Mouse (Mus musculus) hematopoietic stem cell, adult 5-6 weeks (primary cell): ENCODE measurements around the gene Tff3. TPM values are rescaled to one million over a fixed set of nuclear protein-coding genes. Genes with fewer than 3 reads are reported as not detected.

Experiments used
- ATAC-seq, 2 experiments: fragments of 125-278 bp in 1 of 2; replicated peaks in 1 of 2; 2 replicates each; pipeline ENCODE4 v1.8.0; 2016 to 2017; ENCODE audit warnings: inconsistent platforms in 2 of 2, mild to moderate bottlenecking in 2 of 2, moderate number of reproducible peaks in 2 of 2, low read depth in 1 of 2, moderate TSS enrichment in 1 of 2; ENCODE audit not compliant: low FRiP score in 2 of 2, poor library complexity in 2 of 2, severe bottlenecking in 2 of 2, insufficient read depth in 1 of 2, low TSS enrichment in 1 of 2
- total RNA-seq: library from RNA; stranded (forward); fragments of 172-1452, 232-1000 nt; gene quantifications from 2 replicates; pipeline ENCODE4 v1.2.3, GENCODE M21; 2017

The Tff3 gene
- total RNA-seq, 1 experiment from 2014 or later = not detected

GRCm38 (mm10) chr17:31089848-31090247 lies 39.6 kb downstream of the Tff3 start:
- ATAC-seq = no peak

GRCm38 (mm10) chr17:31088711-31089110 lies 40.7 kb downstream of the Tff3 start:
- ATAC-seq = no peak

- ATAC-seq = no peak
These were observed 43.2 kb downstream of the Tff3 start for GRCm38 (mm10) chr17:31086196-31086595.

- no peak for ATAC-seq
These were observed 43.9 kb downstream of the Tff3 start for GRCm38 (mm10) chr17:31085519-31085918.

GRCm38 (mm10) chr17:31082296-31083078 lies 47.0 kb downstream of the Tff3 start:
- no peak for ATAC-seq

- ATAC-seq = no peak
These were observed 50.2 kb downstream of the Tff3 start for GRCm38 (mm10) chr17:31079078-31079840.

- ATAC-seq = no peak
These were observed 50.9 kb downstream of the Tff3 start for GRCm38 (mm10) chr17:31078581-31078980.

DNA sequence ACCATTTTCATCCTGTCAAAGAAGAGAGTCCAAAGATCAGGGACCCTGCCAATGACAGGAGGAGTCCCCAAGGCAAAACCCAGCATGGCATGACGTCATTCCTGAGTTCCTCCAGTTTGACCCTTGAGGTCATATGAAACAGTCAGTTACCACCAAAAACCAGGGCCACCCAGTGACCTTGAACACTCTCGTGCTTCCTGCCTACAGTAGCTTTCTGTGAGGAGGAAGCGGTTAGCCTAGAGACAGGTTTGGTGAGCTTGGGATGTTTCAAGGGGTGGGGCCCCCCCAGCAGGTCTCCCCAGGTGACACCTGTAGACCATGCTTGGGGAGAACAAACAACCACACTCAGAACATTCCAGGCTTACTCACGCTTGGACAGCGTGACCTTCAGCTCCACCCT lies 51.9 kb downstream of the Tff3 start:
- no peak for ATAC-seq

DNA sequence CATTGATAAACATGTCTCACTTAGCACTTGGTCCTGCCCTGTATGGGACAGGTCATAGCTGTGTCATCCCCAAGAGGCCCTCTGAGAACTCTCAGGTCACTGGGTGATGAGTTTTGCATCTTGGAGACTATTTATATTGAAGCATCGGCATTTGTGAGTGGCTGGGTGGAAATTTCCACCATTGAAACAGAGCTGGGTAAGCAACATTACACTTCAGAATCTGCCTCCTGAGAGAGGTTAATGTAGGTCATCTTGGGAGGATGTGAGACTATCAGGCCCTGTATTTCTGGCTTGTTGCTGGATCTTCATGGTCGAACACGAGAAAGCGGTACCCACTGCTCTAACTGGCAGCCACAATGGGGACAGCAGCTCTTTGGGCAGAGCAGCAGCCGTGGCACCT lies 54.0 kb downstream of the Tff3 start:
- ATAC-seq = no peak

Other genes starting within 250 kb of the Tff3 start
- 0.13 TPM in 1 of 2 replicates, not detected in the other for gene Glp1r, start 227.8 kb downstream of the Tff3 start, total RNA-seq
- not detected in 2 replicates for gene Umodl1, start 175.0 kb downstream of the Tff3 start, total RNA-seq
- 42.2 and 49.4 TPM in 2 replicates for gene Abcg1, start 72.0 kb downstream of the Tff3 start, total RNA-seq
- not detected in 2 replicates for gene Tff2, start 14.6 kb upstream of the Tff3 start, total RNA-seq
- gene Tff1, start 35.6 kb upstream of the Tff3 start, total RNA-seq = not detected in 2 replicates
- gene Tmprss3, start 69.3 kb upstream of the Tff3 start, total RNA-seq = 6.0 and 6.4 TPM in 2 replicates
- gene Ubash3a, start 78.2 kb upstream of the Tff3 start, total RNA-seq = 24.5 and 39.6 TPM in 2 replicates
- gene Rsph1, start 147.7 kb upstream of the Tff3 start, total RNA-seq = 0.69 and 2.9 TPM in 2 replicates
- gene Slc37a1, start 157.1 kb upstream of the Tff3 start, total RNA-seq = 12.0 and 44.0 TPM in 2 replicates